Mouse (Mus musculus) forebrain, embryonic 11.5 days (tissue): ENCODE results near the gene Sptlc2. TPM values are rescaled to one million over a fixed set of nuclear protein-coding genes. Genes with fewer than 3 reads are reported as not detected.
A peak's percentile ranks its signal among the peaks of the same experiment; 100 is the strongest.

ENCODE experiments used
- ATAC-seq: fragments of 200-750 bp; cut with Nextera tagmentation; replicated peaks from 2 replicates; pipeline ENCODE4 v1.8.0; 2017; ENCODE audit warnings: moderate TSS enrichment; ENCODE audit not compliant: low FRiP score
- DNase-seq: peaks from one replicate; pipeline ENCODE4 v3.0.0-alpha.2; 2017; ENCODE audit warnings: low spot score
- H3K27ac ChIP-seq: fragments of 300-500 bp; sonication (generic); 2 replicates; pipeline ENCODE4 v1.5.1; 2014; ENCODE audit warnings: low read depth, low read length
- H3K27me3 ChIP-seq: fragments of 300-500 bp; sonication (generic); 2 replicates; pipeline ENCODE4 v1.6.1; 2014; ENCODE audit warnings: mild to moderate bottlenecking, low read length, mixed read lengths; ENCODE audit not compliant: control insufficient read depth, insufficient read depth
- H3K36me3 ChIP-seq: fragments of 300-500 bp; sonication (generic); 2 replicates; pipeline ENCODE4 v1.6.1; 2014; ENCODE audit warnings: mild to moderate bottlenecking, low read length, moderate library complexity, mixed read lengths; ENCODE audit not compliant: control insufficient read depth, insufficient read depth
- H3K4me1 ChIP-seq: fragments of 300-500 bp; sonication (generic); replicated peaks from 2 replicates; pipeline ENCODE4 v1.6.1; 2014; ENCODE audit warnings: low read length, mixed read lengths; ENCODE audit not compliant: control insufficient read depth, insufficient read depth
- H3K4me2 ChIP-seq: fragments of 300-500 bp; sonication (generic); 2 replicates; pipeline ENCODE4 v1.6.1; 2014; ENCODE audit warnings: low read depth, mild to moderate bottlenecking, low read length, moderate library complexity, mixed read lengths; ENCODE audit not compliant: severe bottlenecking
- H3K4me3 ChIP-seq: fragments of 300-500 bp; sonication (generic); 2 replicates; pipeline ENCODE4 v1.5.1; 2014; ENCODE audit warnings: low read depth, low read length
- H3K9ac ChIP-seq: fragments of 300-500 bp; sonication (generic); 2 replicates; pipeline ENCODE4 v1.6.1; 2014; ENCODE audit warnings: low read length
- H3K9me3 ChIP-seq: fragments of 300-500 bp; sonication (generic); 2 replicates; pipeline ENCODE4 v1.6.1; 2016; ENCODE audit warnings: low read length, mixed read lengths; ENCODE audit not compliant: control insufficient read depth
- WGBS: fragments of 180-500 bp; shearing (Covaris S2); extraction: QIAGEN DNeasy Blood & Tissue Kit; methylation state at CpG from one replicate; pipeline ENCODE4 v1.1.7; 2014; 5-methylcytosine and 5-hydroxymethylcytosine counted together
- polyA plus RNA-seq: library from polyadenylated mRNA; unstranded; fragments of >200 nt; fragmentation: Nextera tagmentation; extraction: Ambion mirVana; gene quantifications from 2 replicates; pipeline ENCODE4 v1.2.1, GENCODE M21; 2014

Sptlc2 gene
- polyA plus RNA-seq, 1 experiment from 2014 or later = 53.6 TPM

GRCm38 (mm10) chr12:87332511-87332910, 55.6 kb downstream of the Sptlc2 start:
- no peaks in the 10 kb centered on the region; the same call in 1 of the 2 replicates for H3K27me3 ChIP-seq
- 88% methylated on average over 4 of the region's 4 CpGs for WGBS

GRCm38 (mm10) chr12:87331908-87332307, 56.2 kb downstream of the Sptlc2 start:
- no peak for ATAC-seq
- H3K4me3 ChIP-seq = no peak overlapping the region
- H3K9ac ChIP-seq = no peak overlapping the region
- H3K4me1 ChIP-seq = peaks cover 7% of the 10 kb centered on the region; the same call in 1 of the 2 replicates
- no peak overlapping the region for H3K4me2 ChIP-seq
- H3K36me3 ChIP-seq = no peaks in the 10 kb centered on the region
- DNase-seq = no peak
- 28% methylated on average over 5 of the region's 5 CpGs for WGBS
- no peak overlapping the region for H3K27ac ChIP-seq
- no peaks in the 10 kb centered on the region for H3K9me3 ChIP-seq
- H3K27me3 ChIP-seq = no peaks in the 10 kb centered on the region; the same call in 1 of the 2 replicates

More at GRCm38 (mm10) chr12:87332511-87332910, 55.6 kb downstream of the Sptlc2 start:
- H3K4me3 ChIP-seq = no peak overlapping the region
- no peak overlapping the region for H3K27ac ChIP-seq
- no peak overlapping the region for H3K9ac ChIP-seq
- no peaks in the 10 kb centered on the region for H3K36me3 ChIP-seq
- no peaks in the 10 kb centered on the region for H3K9me3 ChIP-seq
- no peak for DNase-seq
- H3K4me2 ChIP-seq = no peak overlapping the region
- ATAC-seq = no peak
- H3K4me1 ChIP-seq = peaks cover 5% of the 10 kb centered on the region; the same call in 1 of the 2 replicates

- Histone ChIP-seq H3K27ac (no peak overlapping the region), H3K9ac (no peak overlapping the region), H3K27me3 (no peaks in the 10 kb centered on the region; the same call in 1 of the 2 replicates), H3K9me3 (no peaks in the 10 kb centered on the region), H3K4me2 (no peak overlapping the region), H3K4me3 (no peak overlapping the region), H3K36me3 (no peaks in the 10 kb centered on the region), H3K4me1 (peaks cover 8% of the 10 kb centered on the region; the same call in 1 of the 2 replicates)
- no peak for ATAC-seq
- WGBS = 33% methylated on average over 6 of the region's 6 CpGs
- no peak for DNase-seq
Observed at GRCm38 (mm10) chr12:87331053-87331456, 57.1 kb downstream of the Sptlc2 start.

GRCm38 (mm10) chr12:87330213-87330612, 57.9 kb downstream of the Sptlc2 start:
- H3K9ac ChIP-seq = no peak overlapping the region
- no peak overlapping the region for H3K4me3 ChIP-seq
- H3K27me3 ChIP-seq = no peaks in the 10 kb centered on the region; the same call in 1 of the 2 replicates
- no peaks in the 10 kb centered on the region for H3K9me3 ChIP-seq
- peaks cover 8% of the 10 kb centered on the region; the same call in 1 of the 2 replicates for H3K4me1 ChIP-seq
- H3K36me3 ChIP-seq = no peaks in the 10 kb centered on the region
- H3K4me2 ChIP-seq = no peak overlapping the region
- H3K27ac ChIP-seq = no peak overlapping the region
- ATAC-seq = no peak
- WGBS = 63% methylated on average over 2 of the region's 2 CpGs
- DNase-seq = no peak

- 8% methylated on average over 4 of the region's 4 CpGs for WGBS
- DNase-seq (no peak), ATAC-seq (peak; percentile 50)
- Histone ChIP-seq H3K4me2 (no peak overlapping the region), H3K4me3 (no peak overlapping the region), H3K9ac (no peak overlapping the region), H3K27ac (no peak overlapping the region), H3K4me1 (peaks cover 8% of the 10 kb centered on the region; the same call in 1 of the 2 replicates), H3K9me3 (no peaks in the 10 kb centered on the region), H3K27me3 (no peaks in the 10 kb centered on the region; the same call in 1 of the 2 replicates), H3K36me3 (no peaks in the 10 kb centered on the region)
Observed at GRCm38 (mm10) chr12:87328025-87328424, 60.1 kb downstream of the Sptlc2 start.

- H3K27me3 ChIP-seq = no peaks in the 10 kb centered on the region; the same call in 1 of the 2 replicates
- no peaks in the 10 kb centered on the region for H3K36me3 ChIP-seq
- H3K9ac ChIP-seq = no peak overlapping the region
- ATAC-seq = peak; percentile 87
- WGBS = 5% methylated on average over 7 of the region's 7 CpGs
- no peak overlapping the region for H3K27ac ChIP-seq
- peak; percentile 68 for DNase-seq
- no peaks in the 10 kb centered on the region for H3K9me3 ChIP-seq
- no peak overlapping the region for H3K4me3 ChIP-seq
- peaks cover 8% of the 10 kb centered on the region; the same call in 1 of the 2 replicates for H3K4me1 ChIP-seq
- no peak overlapping the region for H3K4me2 ChIP-seq
Observed at GRCm38 (mm10) chr12:87327610-87328009, 60.5 kb downstream of the Sptlc2 start.

GRCm38 (mm10) chr12:87325452-87325851, 62.7 kb downstream of the Sptlc2 start:
- Histone ChIP-seq H3K27ac (no peak overlapping the region), H3K9ac (no peak overlapping the region), H3K4me1 (0 out of 2 replicates have a peak, but pooled peaks cover 5% of the 10 kb centered on the region), H3K9me3 (no peaks in the 10 kb centered on the region), H3K27me3 (no peaks in the 10 kb centered on the region; the same call in 1 of the 2 replicates), H3K36me3 (no peaks in the 10 kb centered on the region), H3K4me3 (no peak overlapping the region), H3K4me2 (no peak overlapping the region)
- ATAC-seq = no peak
- WGBS = 91% methylated on average over 3 of the region's 3 CpGs
- DNase-seq = no peak

GRCm38 (mm10) chr12:87319229-87319628, 68.9 kb downstream of the Sptlc2 start:
- Histone ChIP-seq H3K4me3 (no peak overlapping the region), H3K27ac (no peak overlapping the region), H3K4me2 (no peak overlapping the region), H3K9me3 (no peaks in the 10 kb centered on the region), H3K27me3 (no peaks in the 10 kb centered on the region), H3K4me1 (no peaks in the 10 kb centered on the region), H3K9ac (no peak overlapping the region), H3K36me3 (no peaks in the 10 kb centered on the region; the same call in 1 of the 2 replicates)
- DNase-seq (no peak), ATAC-seq (no peak)
- WGBS = 87% methylated on average over 3 of the region's 3 CpGs

- no peak overlapping the region for H3K27ac ChIP-seq
- no peaks in the 10 kb centered on the region for H3K4me1 ChIP-seq
- H3K4me2 ChIP-seq = no peak overlapping the region
- DNase-seq = no peak
- no peaks in the 10 kb centered on the region for H3K9me3 ChIP-seq
- no peak overlapping the region for H3K9ac ChIP-seq
- H3K4me3 ChIP-seq = no peak overlapping the region
- ATAC-seq = no peak
- H3K36me3 ChIP-seq = no peaks in the 10 kb centered on the region; the same call in 1 of the 2 replicates
- H3K27me3 ChIP-seq = no peaks in the 10 kb centered on the region
- 71% methylated on average over 1 of the region's 1 CpGs for WGBS
Observed at GRCm38 (mm10) chr12:87317951-87318350, 70.2 kb downstream of the Sptlc2 start.
